Mouse (Mus musculus): Measurements from ENCODE around the gene Gm3402. TPM values are rescaled to one million over a fixed set of nuclear protein-coding genes. Genes with fewer than 3 reads are reported as not detected.
"Not testable (repeated sequence)": the region's sequence is repeated elsewhere in the genome, so short reads cannot be mapped to it uniquely, and the experiment has no call there.

Gene Gm3402
- not detected in 2 replicates for polyA plus RNA-seq (2015; fragmentation: Nextera tagmentation; extraction: Ambion mirVana)

DNA sequence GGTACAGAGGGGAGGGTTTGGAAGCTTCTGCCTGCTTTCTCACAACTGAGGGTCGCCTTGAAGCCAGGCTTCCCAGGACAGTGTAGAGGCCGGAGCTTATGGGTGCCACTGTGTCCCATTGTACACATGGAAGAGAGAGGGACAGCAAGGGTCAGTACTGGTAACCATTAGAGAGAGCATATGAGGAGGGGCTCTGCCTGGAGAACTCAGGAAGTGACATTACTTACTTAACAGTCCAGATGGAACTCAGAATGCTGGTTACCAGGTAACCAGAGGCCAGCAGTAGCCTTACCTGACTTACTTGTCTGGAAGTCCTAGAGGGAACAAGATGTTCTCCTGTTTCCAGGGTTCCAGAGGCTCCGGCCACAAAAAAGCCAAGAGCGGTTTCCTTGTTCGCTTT lies at the start of gene Gm3402:
Gene Gm3402, plus strand, starts transcription at position 301 of the 400 bp plus-strand sequence.
- H3K9me3 ChIP-seq (ENCODE audit: low read length); H3K36me3 ChIP-seq (ENCODE audit: insufficient read depth, low read length); H3K4me3 ChIP-seq (ENCODE audit: low read length); H3K27me3 ChIP-seq (ENCODE audit: insufficient read depth, low read length); H3K4me1 ChIP-seq (ENCODE audit: insufficient read depth, low read length); H3K9ac ChIP-seq (replicated peaks; ENCODE audit: low read length); H3K27ac ChIP-seq (ENCODE audit: low read length); ATAC-seq (ENCODE audit: low FRiP score, low TSS enrichment); H3K4me2 ChIP-seq (replicated peaks; ENCODE audit: low read depth, low read length): not testable (repeated sequence)
- no CpG with 5 or more reads among the region's 5 CpGs for WGBS

DNA sequence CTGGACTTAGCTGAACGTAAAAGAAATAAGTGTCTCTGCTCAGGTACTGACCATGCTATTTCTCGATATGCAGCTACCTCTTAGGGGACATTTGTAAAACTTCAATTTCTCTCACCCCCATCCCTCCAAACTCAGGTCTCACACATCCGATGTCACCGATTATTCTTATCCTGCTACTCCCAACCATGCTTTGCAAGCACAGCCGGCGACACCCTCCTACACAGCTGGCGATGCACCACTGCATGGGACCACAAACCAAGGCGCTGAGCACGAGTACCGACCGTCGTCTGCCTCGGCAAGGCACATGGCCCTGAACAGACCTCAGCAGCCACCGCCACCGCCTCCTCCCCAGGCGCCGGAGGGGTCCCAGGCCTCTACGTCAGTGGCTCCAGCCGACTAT lies 47.3 kb upstream of the Gm3402 start:
- Histone ChIP-seq H3K36me3 (ENCODE audit: insufficient read depth, low read length) (no peaks in the 10 kb centered on the region), H3K4me1 (ENCODE audit: insufficient read depth, low read length) (no peaks in the 10 kb centered on the region), H3K27me3 (ENCODE audit: insufficient read depth, low read length) (no peaks in the 10 kb centered on the region), H3K4me3 (ENCODE audit: low read length) (no peak overlapping the region), H3K9me3 (ENCODE audit: low read length) (no peaks in the 10 kb centered on the region), H3K9ac (replicated peaks; ENCODE audit: low read length) (no peak overlapping the region), H3K4me2 (replicated peaks; ENCODE audit: low read depth, low read length) (no peak overlapping the region), H3K27ac (ENCODE audit: low read length) (no peak overlapping the region)
- ATAC-seq (ENCODE audit: low FRiP score, low TSS enrichment): no peak
- WGBS: 81% methylated on average over 19 of the region's 19 CpGs

DNA sequence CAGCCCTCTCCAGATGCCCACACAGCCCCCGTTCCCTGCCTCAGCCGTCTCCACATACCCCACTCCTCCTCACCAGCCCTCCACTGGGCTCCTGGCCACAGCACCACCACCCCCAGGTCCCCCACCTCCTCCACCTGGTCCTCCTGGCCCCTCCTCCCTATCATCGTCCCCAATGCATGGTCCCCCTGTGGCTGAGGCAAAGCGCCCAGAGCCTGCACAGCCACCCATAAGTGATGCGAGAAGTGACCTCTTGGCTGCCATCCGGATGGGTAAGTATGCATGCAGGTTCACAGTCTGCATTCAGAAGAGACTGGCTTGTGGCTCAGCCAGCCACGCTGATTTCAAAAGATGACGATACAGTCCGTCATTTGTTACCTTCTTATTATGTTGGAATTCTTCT lies 45.6 kb upstream of the Gm3402 start:
- Histone ChIP-seq H3K9ac (replicated peaks; ENCODE audit: low read length) (no peak overlapping the region), H3K9me3 (ENCODE audit: low read length) (no peaks in the 10 kb centered on the region), H3K4me1 (ENCODE audit: insufficient read depth, low read length) (no peaks in the 10 kb centered on the region), H3K4me2 (replicated peaks; ENCODE audit: low read depth, low read length) (no peak overlapping the region), H3K27ac (ENCODE audit: low read length) (no peak overlapping the region), H3K4me3 (ENCODE audit: low read length) (no peak overlapping the region), H3K36me3 (ENCODE audit: insufficient read depth, low read length) (no peaks in the 10 kb centered on the region), H3K27me3 (ENCODE audit: insufficient read depth, low read length) (no peaks in the 10 kb centered on the region)
- WGBS: 91% methylated on average over 9 of the region's 9 CpGs
- ATAC-seq (ENCODE audit: low FRiP score, low TSS enrichment): no peak

DNA sequence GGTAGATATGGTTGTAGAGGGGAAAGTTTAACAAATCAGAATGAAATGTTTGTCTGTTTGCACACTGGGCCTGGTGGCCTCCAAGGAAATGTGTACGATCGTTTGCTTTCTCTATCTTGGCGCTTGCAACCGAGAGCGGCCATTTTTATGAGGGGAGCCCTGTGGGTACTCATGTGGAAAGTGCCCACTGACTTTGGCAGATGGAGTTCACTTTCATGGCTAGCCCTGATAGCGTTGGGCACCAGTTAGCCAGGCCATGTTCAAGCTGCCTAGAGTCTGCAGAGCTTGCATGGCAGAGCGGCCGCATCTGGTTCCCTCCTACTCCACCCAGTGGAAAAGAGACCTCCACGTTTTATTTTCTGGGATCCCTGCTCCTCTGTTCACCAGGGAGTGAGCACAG lies 43.1 kb upstream of the Gm3402 start:
- H3K36me3 ChIP-seq (ENCODE audit: insufficient read depth, low read length): no peaks in the 10 kb centered on the region
- no peak overlapping the region for H3K9ac ChIP-seq (replicated peaks; ENCODE audit: low read length)
- H3K27ac ChIP-seq (ENCODE audit: low read length): no peak overlapping the region
- H3K27me3 ChIP-seq (ENCODE audit: insufficient read depth, low read length): no peaks in the 10 kb centered on the region
- no peak overlapping the region for H3K4me2 ChIP-seq (replicated peaks; ENCODE audit: low read depth, low read length)
- 80% methylated on average over 9 of the region's 9 CpGs for WGBS
- H3K4me1 ChIP-seq (ENCODE audit: insufficient read depth, low read length): no peaks in the 10 kb centered on the region
- no peaks in the 10 kb centered on the region for H3K9me3 ChIP-seq (ENCODE audit: low read length)
- H3K4me3 ChIP-seq (ENCODE audit: low read length): no peak overlapping the region
- no peak for ATAC-seq (ENCODE audit: low FRiP score, low TSS enrichment)

DNA sequence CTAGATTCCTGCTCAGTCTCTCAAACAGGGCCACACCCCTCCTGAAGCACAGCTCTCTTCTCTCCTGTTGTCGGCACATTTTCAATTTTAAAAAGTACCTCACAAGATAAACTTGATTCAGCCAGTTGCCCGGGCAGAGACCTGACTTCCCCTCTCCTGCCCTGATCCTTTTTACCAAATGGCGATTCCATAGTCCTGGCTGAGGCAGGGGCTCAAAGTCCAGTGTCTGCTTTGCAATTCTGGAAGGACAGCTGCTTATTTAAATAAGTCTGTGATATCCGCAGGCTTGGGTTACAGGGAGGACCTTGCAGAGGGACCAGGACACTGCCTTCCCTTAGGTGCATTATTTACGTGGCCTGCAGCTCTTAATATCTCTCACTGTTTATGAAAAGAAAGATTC lies 42.6 kb upstream of the Gm3402 start:
- Histone ChIP-seq H3K4me1 (ENCODE audit: insufficient read depth, low read length) (no peaks in the 10 kb centered on the region), H3K27me3 (ENCODE audit: insufficient read depth, low read length) (no peaks in the 10 kb centered on the region), H3K36me3 (ENCODE audit: insufficient read depth, low read length) (no peaks in the 10 kb centered on the region), H3K9ac (replicated peaks; ENCODE audit: low read length) (no peak overlapping the region), H3K9me3 (ENCODE audit: low read length) (no peaks in the 10 kb centered on the region), H3K27ac (ENCODE audit: low read length) (no peak overlapping the region), H3K4me3 (ENCODE audit: low read length) (no peak overlapping the region), H3K4me2 (replicated peaks; ENCODE audit: low read depth, low read length) (no peak overlapping the region)
- 80% methylated on average over 5 of the region's 5 CpGs for WGBS
- ATAC-seq (ENCODE audit: low FRiP score, low TSS enrichment): peak; percentile 61; the same call in 1 of the 2 replicates

DNA sequence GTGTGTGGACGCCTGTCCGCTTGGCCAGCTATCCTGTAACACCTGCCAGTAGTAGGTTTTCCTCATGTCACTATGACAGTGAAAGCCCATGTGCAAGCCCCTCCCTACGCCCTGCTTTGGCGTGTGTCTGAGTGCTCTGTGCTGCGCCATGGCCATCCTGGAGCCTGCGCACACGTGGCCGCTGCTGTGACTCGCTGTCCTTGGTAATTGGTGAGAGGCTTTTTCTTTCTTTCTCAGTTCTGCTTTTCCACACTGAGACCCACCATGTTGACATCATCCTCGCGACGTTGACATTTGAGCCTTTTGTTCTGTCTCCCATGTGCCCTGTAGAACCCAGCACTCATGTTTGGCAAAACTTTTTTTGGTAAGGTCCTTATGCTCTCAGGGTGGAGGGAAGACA lies 42.1 kb upstream of the Gm3402 start:
- Histone ChIP-seq H3K4me1 (ENCODE audit: insufficient read depth, low read length) (no peaks in the 10 kb centered on the region), H3K9me3 (ENCODE audit: low read length) (no peaks in the 10 kb centered on the region), H3K9ac (replicated peaks; ENCODE audit: low read length) (no peak overlapping the region), H3K36me3 (ENCODE audit: insufficient read depth, low read length) (no peaks in the 10 kb centered on the region), H3K4me3 (ENCODE audit: low read length) (no peak overlapping the region), H3K27me3 (ENCODE audit: insufficient read depth, low read length) (no peaks in the 10 kb centered on the region), H3K4me2 (replicated peaks; ENCODE audit: low read depth, low read length) (no peak overlapping the region), H3K27ac (ENCODE audit: low read length) (no peak overlapping the region)
- 89% methylated on average over 12 of the region's 12 CpGs for WGBS
- no peak for ATAC-seq (ENCODE audit: low FRiP score, low TSS enrichment)

DNA sequence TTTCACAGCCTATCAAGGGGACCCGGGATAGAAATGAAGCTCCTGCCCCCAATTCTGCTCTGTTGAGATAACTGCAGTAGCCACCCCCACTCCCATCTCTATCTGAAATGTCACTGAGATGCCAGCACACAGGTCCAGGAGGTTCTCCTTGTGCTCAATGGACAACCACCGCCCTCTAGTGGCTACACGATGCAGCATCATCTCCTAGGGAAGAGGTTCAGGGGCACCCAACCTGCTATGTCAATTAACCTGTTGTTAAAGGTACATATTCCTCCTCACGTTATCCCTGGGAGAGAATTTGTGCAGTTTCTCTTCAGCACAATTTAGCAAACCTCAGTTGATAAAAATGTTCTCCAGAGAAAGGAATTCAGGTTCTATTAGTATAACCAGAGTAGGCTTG lies 34.4 kb upstream of the Gm3402 start:
- not testable (repeated sequence) for H3K4me2 ChIP-seq (replicated peaks; ENCODE audit: low read depth, low read length); H3K9me3 ChIP-seq (ENCODE audit: low read length); H3K27ac ChIP-seq (ENCODE audit: low read length); H3K36me3 ChIP-seq (ENCODE audit: insufficient read depth, low read length); H3K9ac ChIP-seq (replicated peaks; ENCODE audit: low read length); ATAC-seq (ENCODE audit: low FRiP score, low TSS enrichment); H3K27me3 ChIP-seq (ENCODE audit: insufficient read depth, low read length); H3K4me3 ChIP-seq (ENCODE audit: low read length); H3K4me1 ChIP-seq (ENCODE audit: insufficient read depth, low read length)
- WGBS: 12% methylated on average over 4 of the region's 4 CpGs

DNA sequence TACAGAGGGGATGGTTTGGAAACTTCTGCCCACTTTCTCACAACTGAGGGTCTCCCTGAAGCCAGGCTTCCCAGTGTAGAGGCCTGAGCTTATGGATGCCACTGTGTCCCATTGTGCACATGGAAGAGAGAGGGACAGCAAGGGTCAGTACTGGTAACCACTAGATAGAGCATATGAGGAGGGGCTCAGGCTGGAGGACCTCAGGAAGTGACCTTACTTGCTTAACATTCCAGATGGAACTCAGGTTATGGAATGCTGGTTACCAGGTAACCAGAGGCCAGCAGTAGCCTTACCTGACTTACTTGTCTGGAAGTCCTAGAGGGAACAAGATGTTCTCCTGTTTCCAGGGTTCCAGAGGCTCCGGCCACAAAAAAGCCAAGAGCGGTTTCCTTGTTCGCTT lies 32.3 kb upstream of the Gm3402 start, which contains the start of gene Gm6408:
Gene Gm6408, plus strand, starts transcription at position 301 of the 400 bp plus-strand sequence.
- H3K4me2 ChIP-seq (replicated peaks; ENCODE audit: low read depth, low read length); H3K36me3 ChIP-seq (ENCODE audit: insufficient read depth, low read length); H3K27ac ChIP-seq (ENCODE audit: low read length); H3K4me1 ChIP-seq (ENCODE audit: insufficient read depth, low read length); H3K9ac ChIP-seq (replicated peaks; ENCODE audit: low read length); H3K4me3 ChIP-seq (ENCODE audit: low read length); H3K27me3 ChIP-seq (ENCODE audit: insufficient read depth, low read length); H3K9me3 ChIP-seq (ENCODE audit: low read length); ATAC-seq (ENCODE audit: low FRiP score, low TSS enrichment): not testable (repeated sequence)
- WGBS: 100% methylated on average over 1 of the region's 3 CpGs

DNA sequence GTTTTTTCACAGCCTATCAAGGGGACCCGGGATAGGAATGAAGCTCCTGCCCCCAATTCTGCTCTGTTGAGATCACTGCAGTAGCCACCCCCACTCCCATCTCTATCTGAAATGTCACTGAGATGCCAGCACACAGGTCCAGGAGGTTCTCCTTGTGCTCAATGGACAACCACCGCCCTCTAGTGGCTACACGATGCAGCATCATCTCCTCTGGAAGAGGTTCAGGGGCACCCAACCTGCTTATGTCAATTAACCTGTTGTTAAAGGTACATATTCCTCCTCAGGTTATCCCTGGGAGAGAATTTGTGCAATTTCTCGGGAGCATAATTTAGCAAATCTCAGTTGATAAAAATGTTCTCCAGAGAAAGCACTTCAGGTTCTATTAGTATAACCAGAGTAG lies 25.0 kb upstream of the Gm3402 start:
- not testable (repeated sequence) for H3K4me2 ChIP-seq (replicated peaks; ENCODE audit: low read depth, low read length); H3K27me3 ChIP-seq (ENCODE audit: insufficient read depth, low read length); H3K9me3 ChIP-seq (ENCODE audit: low read length); H3K9ac ChIP-seq (replicated peaks; ENCODE audit: low read length); H3K4me1 ChIP-seq (ENCODE audit: insufficient read depth, low read length); H3K27ac ChIP-seq (ENCODE audit: low read length); H3K36me3 ChIP-seq (ENCODE audit: insufficient read depth, low read length); H3K4me3 ChIP-seq (ENCODE audit: low read length); ATAC-seq (ENCODE audit: low FRiP score, low TSS enrichment)
- WGBS: 10% methylated on average over 3 of the region's 4 CpGs

DNA sequence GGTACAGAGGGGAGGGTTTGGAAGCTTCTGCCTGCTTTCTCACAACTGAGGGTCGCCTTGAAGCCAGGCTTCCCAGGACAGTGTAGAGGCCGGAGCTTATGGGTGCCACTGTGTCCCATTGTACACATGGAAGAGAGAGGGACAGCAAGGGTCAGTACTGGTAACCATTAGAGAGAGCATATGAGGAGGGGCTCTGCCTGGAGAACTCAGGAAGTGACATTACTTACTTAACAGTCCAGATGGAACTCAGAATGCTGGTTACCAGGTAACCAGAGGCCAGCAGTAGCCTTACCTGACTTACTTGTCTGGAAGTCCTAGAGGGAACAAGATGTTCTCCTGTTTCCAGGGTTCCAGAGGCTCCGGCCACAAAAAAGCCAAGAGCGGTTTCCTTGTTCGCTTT lies 22.9 kb upstream of the Gm3402 start, which contains the start of gene Gm6370:
Gene Gm6370, plus strand, starts transcription at position 301 of the 400 bp plus-strand sequence.
- not testable (repeated sequence) for H3K9me3 ChIP-seq (ENCODE audit: low read length); H3K4me3 ChIP-seq (ENCODE audit: low read length); H3K27ac ChIP-seq (ENCODE audit: low read length); H3K9ac ChIP-seq (replicated peaks; ENCODE audit: low read length); H3K36me3 ChIP-seq (ENCODE audit: insufficient read depth, low read length); H3K4me2 ChIP-seq (replicated peaks; ENCODE audit: low read depth, low read length); H3K27me3 ChIP-seq (ENCODE audit: insufficient read depth, low read length); H3K4me1 ChIP-seq (ENCODE audit: insufficient read depth, low read length); ATAC-seq (ENCODE audit: low FRiP score, low TSS enrichment)
- WGBS: no CpG with 5 or more reads among the region's 5 CpGs

DNA sequence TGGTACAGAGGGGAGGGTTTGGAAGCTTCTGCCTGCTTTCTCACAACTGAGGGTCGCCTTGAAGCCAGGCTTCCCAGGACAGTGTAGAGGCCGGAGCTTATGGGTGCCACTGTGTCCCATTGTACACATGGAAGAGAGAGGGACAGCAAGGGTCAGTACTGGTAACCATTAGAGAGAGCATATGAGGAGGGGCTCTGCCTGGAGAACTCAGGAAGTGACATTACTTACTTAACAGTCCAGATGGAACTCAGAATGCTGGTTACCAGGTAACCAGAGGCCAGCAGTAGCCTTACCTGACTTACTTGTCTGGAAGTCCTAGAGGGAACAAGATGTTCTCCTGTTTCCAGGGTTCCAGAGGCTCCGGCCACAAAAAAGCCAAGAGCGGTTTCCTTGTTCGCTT lies 11.8 kb upstream of the Gm3402 start, which contains the start of gene 4930449I24Rik:
Gene 4930449I24Rik, plus strand, starts transcription at position 301 of the 400 bp plus-strand sequence.
- not testable (repeated sequence) for H3K4me2 ChIP-seq (replicated peaks; ENCODE audit: low read depth, low read length); H3K27me3 ChIP-seq (ENCODE audit: insufficient read depth, low read length); ATAC-seq (ENCODE audit: low FRiP score, low TSS enrichment); H3K4me3 ChIP-seq (ENCODE audit: low read length); H3K4me1 ChIP-seq (ENCODE audit: insufficient read depth, low read length); H3K9me3 ChIP-seq (ENCODE audit: low read length); H3K9ac ChIP-seq (replicated peaks; ENCODE audit: low read length); H3K27ac ChIP-seq (ENCODE audit: low read length); H3K36me3 ChIP-seq (ENCODE audit: insufficient read depth, low read length)
- WGBS: no CpG with 5 or more reads among the region's 5 CpGs
